Mouse (Mus musculus): ENCODE measurements around the gene C5ar2.

C5ar2 gene

GRCm38 (mm10) chr7:16198540-16198939 is 45.4 kb downstream of the C5ar2 start:
- DNase-seq (ENCODE audit: low spot score in 2 of 2) = peak; percentile 38 to 44

GRCm38 (mm10) chr7:16197166-16197565 is 46.8 kb downstream of the C5ar2 start:
- DNase-seq (ENCODE audit: low spot score in 2 of 2) = peak; percentile 75 to 82

- no peak for DNase-seq (ENCODE audit: low spot score in 2 of 2)
Measured at GRCm38 (mm10) chr7:16196616-16197015, 47.3 kb downstream of the C5ar2 start.

GRCm38 (mm10) chr7:16193702-16194101 is 50.3 kb downstream of the C5ar2 start:
- no peak for DNase-seq (ENCODE audit: low spot score in 2 of 2)

- peak; percentile 63 to 81 for DNase-seq (ENCODE audit: low spot score in 2 of 2)
Measured at GRCm38 (mm10) chr7:16192315-16192714, 51.6 kb downstream of the C5ar2 start.

GRCm38 (mm10) chr7:16187494-16187893 is 56.5 kb downstream of the C5ar2 start:
- DNase-seq (ENCODE audit: low spot score in 2 of 2) = no peak
